Mouse (Mus musculus) olfactory bulb, adult 2 months (tissue): ENCODE results near the gene Gm6525. TPM values are rescaled to one million over a fixed set of nuclear protein-coding genes. Genes with fewer than 3 reads are reported as not detected.

Experiments used
- H3K27ac ChIP-seq: fragments of 200-500 bp; 2 replicates; pipeline ENCODE4 v1.5.1; 2012; ENCODE audit warnings: low read depth, low read length; ENCODE audit not compliant: insufficient read depth
- H3K4me1 ChIP-seq: fragments of 200-500 bp; 2 replicates; pipeline ENCODE4 v1.6.1; 2012; ENCODE audit warnings: low read length; ENCODE audit not compliant: control insufficient read depth, insufficient read depth
- H3K4me3 ChIP-seq: fragments of 200-500 bp; 2 replicates; pipeline ENCODE4 v1.5.1; 2012; ENCODE audit warnings: mild to moderate bottlenecking, low read depth, low read length, moderate library complexity; ENCODE audit not compliant: insufficient read depth
- CTCF ChIP-seq: fragments of 200-500 bp; IDR thresholded peaks from 2 replicates; pipeline ENCODE4 v1.5.1; 2012; ENCODE audit warnings: low read depth, mild to moderate bottlenecking, low read length, moderate library complexity; ENCODE audit not compliant: insufficient read depth
- POLR2A ChIP-seq: fragments of 200-500 bp; IDR thresholded peaks from 2 replicates; pipeline ENCODE4 v1.6.1; 2012; ENCODE audit warnings: mild to moderate bottlenecking, low read depth, low read length, moderate library complexity; ENCODE audit not compliant: insufficient read depth
- WGBS: fragments of 180-500 bp; shearing (Covaris S2); methylation state at CpG from one replicate; pipeline ENCODE4 v1.1.7; 2018; 5-methylcytosine and 5-hydroxymethylcytosine counted together
- polyA plus RNA-seq: library from polyadenylated mRNA; stranded (reverse); fragments of >200 nt; gene quantifications from 2 replicates; pipeline ENCODE4 v1.2.4, GENCODE M21; 2012; ENCODE audit warnings: low replicate concordance; ENCODE audit not compliant: missing spikeins, insufficient read depth, insufficient read length

Gene Gm6525
- polyA plus RNA-seq, 1 experiment, result not detected

DNA sequence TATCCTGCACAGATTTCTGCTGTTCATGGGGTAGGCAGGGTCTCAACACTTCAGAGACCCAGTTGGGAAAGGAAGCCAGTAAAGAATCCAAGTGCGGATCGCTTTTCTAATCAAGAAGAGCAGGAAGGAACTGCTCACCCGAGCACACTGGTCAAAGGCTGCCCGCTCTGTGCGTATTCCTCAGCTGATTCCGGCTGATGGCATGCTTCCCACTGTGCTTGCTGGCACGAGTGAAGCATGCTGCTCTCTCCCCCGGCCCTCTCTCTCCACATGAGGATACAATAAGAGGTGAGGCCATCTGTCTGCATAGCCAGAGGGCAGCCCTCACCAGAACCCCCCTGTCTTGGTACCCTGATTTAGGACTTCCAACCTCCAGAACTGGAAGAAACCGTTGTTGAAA lies 41.3 kb downstream of the Gm6525 start:
- H3K4me3 ChIP-seq, result 0 out of 2 replicates have a peak overlapping the region, but pooled peaks have one; percentile 9
- TF ChIP-seq POLR2A (no peak), CTCF (no peak)
- WGBS, result 18% methylated on average over 9 of the region's 9 CpGs
- peak overlapping the region; percentile 67 for H3K27ac ChIP-seq
- H3K4me1 ChIP-seq, result peaks cover 38% of the 10 kb centered on the region

DNA sequence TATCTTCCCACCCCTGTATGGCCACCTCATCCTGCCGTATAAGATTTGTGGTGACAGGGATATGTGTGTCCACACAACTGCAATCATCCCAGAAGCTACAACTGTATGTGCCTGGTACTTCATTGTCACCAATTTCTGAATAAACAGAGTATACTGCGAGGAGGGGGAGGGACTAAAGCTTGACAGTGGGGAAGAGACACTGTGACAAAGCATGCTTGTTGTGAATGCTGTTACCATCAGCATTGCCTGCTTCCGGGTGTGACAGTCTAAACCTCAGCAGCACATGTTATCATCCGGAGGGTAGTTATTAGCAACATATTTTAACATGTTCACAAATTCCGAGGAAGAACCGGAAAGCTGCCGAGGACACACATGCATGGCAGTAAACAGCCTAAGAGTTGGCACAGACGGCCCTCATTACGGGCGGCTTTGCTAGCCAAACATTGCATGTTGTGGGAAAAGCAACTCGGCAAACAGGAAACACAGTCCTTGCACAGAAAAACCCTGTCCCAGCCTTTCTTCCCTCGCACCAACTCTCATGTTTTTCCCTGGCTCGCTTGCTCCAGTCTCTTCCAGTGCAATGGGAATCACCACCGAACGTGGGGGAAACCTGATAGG lies 41.9 kb downstream of the Gm6525 start:
- TF ChIP-seq POLR2A (no peak), CTCF (no peak)
- 16% methylated on average over 15 of the region's 15 CpGs for WGBS
- Histone ChIP-seq H3K27ac (peak overlapping the region; percentile 67), H3K4me3 (peak overlapping the region; percentile 29), H3K4me1 (peaks cover 38% of the 10 kb centered on the region)

DNA sequence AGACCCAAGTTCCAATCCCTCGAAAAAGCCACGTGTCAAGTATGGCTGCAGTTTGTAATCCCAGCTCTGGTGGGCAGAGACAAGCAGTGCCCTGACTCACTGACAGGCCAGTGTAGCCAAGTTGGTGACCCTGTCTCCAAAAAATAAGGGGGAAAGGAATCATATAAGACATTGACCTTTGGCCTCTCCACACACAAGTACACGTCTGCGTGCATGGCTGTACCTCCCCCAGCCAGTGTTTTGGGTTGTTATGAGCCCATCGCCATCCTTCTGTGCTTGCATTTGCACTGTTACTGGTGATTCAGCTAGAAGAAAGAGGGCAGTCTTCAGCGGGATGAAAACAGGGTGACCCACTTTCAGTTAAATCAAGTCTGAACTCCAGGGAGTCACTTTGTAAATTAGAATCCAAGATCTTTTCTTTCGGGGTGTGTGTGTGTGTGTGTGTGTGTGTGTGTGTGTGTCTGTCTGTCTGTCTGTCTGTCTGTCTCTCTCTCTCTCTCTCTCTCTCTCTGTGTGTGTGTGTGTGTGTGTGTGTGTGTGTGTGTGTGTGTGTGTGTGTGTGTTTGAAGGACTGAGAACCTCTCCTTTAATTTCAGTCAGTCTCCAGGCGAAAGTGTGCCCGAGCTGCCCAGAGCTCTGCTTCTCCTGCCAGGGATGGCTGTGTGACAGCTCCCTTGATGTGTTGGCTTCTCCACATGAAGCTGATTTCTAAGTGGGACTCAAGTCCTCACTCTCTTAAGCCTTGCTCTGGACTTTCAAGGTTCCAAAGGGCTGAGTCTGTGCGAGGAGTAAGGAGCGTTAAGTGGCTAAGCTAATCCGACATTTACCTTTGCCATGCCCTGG lies 43.4 kb downstream of the Gm6525 start:
- 31% methylated on average over 12 of the region's 12 CpGs for WGBS
- TF ChIP-seq POLR2A, result no peak
- TF ChIP-seq CTCF, result no peak
- Histone ChIP-seq H3K27ac (peak overlapping the region; percentile 39), H3K4me1 (peaks cover 38% of the 10 kb centered on the region), H3K4me3 (no peak overlapping the region; the same call in 1 of the 2 replicates)

DNA sequence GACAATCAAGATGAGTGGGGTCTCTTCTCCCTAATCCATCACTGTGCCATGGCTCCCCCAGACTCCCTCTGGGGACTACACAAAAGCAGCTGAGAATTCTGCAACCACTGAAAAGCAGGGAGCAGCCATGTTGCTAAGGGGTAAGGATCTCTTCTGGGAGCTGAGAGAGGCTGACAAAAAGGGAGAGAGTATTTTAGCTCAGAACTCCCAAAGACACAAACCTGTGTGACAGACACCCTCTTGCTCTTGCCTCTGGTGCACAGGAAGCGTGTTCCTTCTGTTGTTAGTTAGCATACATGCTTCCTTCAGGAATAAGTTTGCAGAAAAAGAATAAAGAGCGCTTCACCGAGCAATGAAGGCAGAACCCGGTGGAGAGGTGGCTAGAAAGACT lies 44.1 kb downstream of the Gm6525 start:
- Histone ChIP-seq H3K4me1 (peaks cover 38% of the 10 kb centered on the region), H3K27ac (peak overlapping the region; percentile 39; the same call in 1 of the 2 replicates), H3K4me3 (no peak overlapping the region; the same call in 1 of the 2 replicates)
- TF ChIP-seq CTCF (no peak), POLR2A (no peak)
- WGBS, result 14% methylated on average over 4 of the region's 4 CpGs

DNA sequence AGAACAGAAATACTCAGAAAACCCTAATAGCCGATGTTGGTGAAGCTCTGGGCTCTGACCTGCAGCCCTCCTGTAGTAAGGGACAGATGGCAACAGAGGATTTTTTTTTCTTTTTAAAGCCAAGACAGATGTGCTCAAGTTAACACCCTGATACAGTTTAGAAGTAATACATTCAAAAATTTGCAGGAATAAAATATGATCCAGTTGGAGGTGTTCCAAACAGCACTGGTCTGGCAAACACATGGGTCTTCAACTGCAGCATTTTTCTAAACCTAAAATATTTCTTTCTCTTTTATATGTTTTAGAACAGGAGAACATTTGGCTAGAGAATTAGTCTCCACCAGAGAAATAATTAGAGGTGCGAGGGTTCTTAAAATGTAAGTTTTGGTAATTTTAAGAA lies 44.6 kb downstream of the Gm6525 start:
- peaks cover 38% of the 10 kb centered on the region for H3K4me1 ChIP-seq
- no peak overlapping the region for H3K4me3 ChIP-seq
- no peak overlapping the region for H3K27ac ChIP-seq
- 48% methylated on average over 2 of the region's 2 CpGs for WGBS
- TF ChIP-seq CTCF (no peak), POLR2A (no peak)

DNA sequence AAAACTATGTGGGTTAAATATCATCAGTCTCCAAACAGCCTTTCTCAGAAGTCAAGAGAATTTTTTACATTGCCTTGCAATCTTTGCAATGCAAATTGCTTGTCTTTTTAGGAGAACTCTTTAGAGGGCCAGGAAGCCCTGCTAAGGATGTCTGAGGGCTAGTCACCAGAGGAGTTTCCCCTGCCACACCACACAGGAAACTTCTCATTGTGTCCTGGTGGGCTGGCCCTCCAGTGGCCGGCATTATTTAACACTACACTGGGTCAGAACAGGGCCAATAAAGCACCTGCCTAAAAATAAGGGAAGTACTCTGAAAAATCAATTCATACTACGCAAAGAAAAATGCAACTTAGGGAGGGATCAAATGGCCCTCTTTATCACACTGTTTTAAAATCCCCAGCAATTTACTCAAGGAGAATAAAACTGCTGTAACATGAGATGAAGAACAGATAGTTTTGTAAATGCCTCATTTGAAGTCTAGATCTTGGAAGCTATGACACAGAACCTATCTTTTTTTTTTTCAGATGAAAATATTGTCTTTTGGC lies 45.3 kb downstream of the Gm6525 start:
- WGBS, result 14% methylated on average over 2 of the region's 2 CpGs
- no peak overlapping the region for H3K27ac ChIP-seq
- no peak for TF ChIP-seq CTCF
- H3K4me1 ChIP-seq, result peaks cover 35% of the 10 kb centered on the region
- H3K4me3 ChIP-seq, result peak overlapping the region; percentile 33

DNA sequence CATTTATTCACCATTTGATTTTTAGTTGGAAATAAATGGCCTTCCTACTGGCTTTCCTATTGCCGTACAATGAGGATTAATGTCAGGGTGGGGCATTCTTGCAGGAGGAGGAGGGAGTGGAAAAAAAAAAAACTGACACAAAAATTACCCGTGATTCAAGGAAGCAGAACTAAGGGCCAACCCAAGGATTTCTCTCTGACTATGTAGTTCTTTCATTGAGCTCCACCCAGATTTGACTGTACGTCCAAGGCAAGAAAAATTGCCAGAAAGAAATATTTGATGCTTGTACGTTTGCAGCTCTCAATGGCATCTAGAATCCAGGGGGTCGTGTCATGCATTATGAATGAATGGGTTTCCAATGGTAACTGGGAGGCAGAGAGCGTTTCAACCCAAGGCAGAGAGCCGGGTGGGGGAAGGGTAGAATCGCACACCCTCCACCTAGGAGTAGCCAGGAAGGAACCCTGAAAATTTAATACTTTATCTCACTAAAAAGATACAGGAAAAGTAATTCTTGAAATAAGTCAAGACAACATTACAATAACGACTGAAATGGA lies 45.9 kb downstream of the Gm6525 start:
- H3K27ac ChIP-seq, result 0 out of 2 replicates have a peak overlapping the region, but pooled peaks have one; percentile 4
- no peak for TF ChIP-seq POLR2A
- TF ChIP-seq CTCF, result no peak
- WGBS, result 5% methylated on average over 9 of the region's 9 CpGs
- peaks cover 29% of the 10 kb centered on the region for H3K4me1 ChIP-seq
- H3K4me3 ChIP-seq, result peak overlapping the region; percentile 35

DNA sequence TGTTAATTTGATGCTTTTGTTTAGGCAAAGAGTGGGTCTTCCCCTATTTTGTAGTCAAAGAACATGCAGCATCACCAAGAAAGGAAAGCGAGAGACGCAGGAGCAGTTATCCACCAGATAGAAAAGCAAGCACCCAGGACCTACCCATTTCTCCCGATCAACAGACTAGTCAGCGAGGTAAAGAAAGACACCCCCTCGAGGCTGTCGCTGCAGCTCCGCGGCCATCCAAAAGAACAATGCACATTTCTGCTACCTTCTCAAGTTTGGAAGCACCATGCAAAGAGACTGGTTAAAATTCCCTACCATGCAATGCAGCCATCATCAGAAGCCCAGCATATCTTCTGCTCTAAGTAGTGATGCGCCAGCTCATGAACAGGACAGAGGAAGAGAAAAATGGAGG lies 46.4 kb downstream of the Gm6525 start:
- Histone ChIP-seq H3K4me3 (peak overlapping the region; percentile 67), H3K27ac (peak overlapping the region; percentile 35), H3K4me1 (peaks cover 24% of the 10 kb centered on the region)
- WGBS, result under 1% methylated on average over 9 of the region's 9 CpGs
- TF ChIP-seq CTCF (no peak), POLR2A (no peak)

DNA sequence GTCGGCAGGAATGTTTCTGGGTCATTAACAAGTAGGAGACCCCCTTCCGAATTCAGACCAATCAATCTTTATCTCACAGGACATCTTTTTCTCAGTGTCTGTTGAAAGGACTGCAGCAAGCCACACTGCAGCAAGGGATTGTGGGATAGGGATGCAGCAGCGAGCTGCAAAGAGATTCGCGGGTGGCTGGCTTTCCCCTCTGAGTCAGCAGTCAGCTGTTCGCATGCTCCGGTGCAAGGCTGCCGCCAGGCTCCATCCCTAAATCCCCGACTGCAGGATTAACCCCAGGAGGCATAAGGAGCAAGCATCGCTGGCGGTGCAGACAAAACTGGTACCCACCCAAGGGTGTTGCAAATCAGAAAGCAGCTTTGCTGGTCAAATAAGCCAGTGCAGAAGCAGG lies 46.8 kb downstream of the Gm6525 start:
- TF ChIP-seq CTCF (no peak), POLR2A (no peak)

More for the DNA sequence above, 46.8 kb downstream of the Gm6525 start:
- H3K4me1 ChIP-seq, result peaks cover 22% of the 10 kb centered on the region
- peak overlapping the region; percentile 35 for H3K27ac ChIP-seq
- peak overlapping the region; percentile 67 for H3K4me3 ChIP-seq
- 0% methylated on average over 11 of the region's 11 CpGs for WGBS

Other genes with a start within 250 kb of the Gm6525 start
- 112 TPM in 1 of 2 replicates, not detected in the other for gene Tmem131l, start 133.9 kb upstream of the Gm6525 start, polyA plus RNA-seq
- gene Mnd1, start 18.3 kb upstream of the Gm6525 start, polyA plus RNA-seq, result not detected in 2 replicates
- gene Trim2, start 132.8 kb downstream of the Gm6525 start, polyA plus RNA-seq, result 128 TPM in 1 of 2 replicates, not detected in the other